Mouse (Mus musculus) heart, postnatal 14 days (tissue): ENCODE results near the gene Apol7c. TPM values are rescaled to one million over a fixed set of nuclear protein-coding genes. Genes with fewer than 3 reads are reported as not detected.
"Not testable (repeated sequence)": the region's sequence is repeated elsewhere in the genome, so short reads cannot be mapped to it uniquely, and the experiment has no call there.

Source experiments
- DNase-seq, 2 experiments: peaks; one replicate each; pipeline ENCODE4 v3.0.0; 2021 to 2022
- intact Hi-C: fragments of 180-260 bp; cut with DNase I; formaldehyde crosslinking; loops from one replicate; pipeline ENCODE4 v1.15.1; 2025
- long read RNA-seq, 2 experiments: library from polyadenylated mRNA; stranded (forward); transcript quantifications; one replicate each; pipeline ENCODE4 v2.0.0; 2021
- total RNA-seq, 2 experiments: library from RNA; stranded (reverse); gene quantifications; 2 replicates each; pipeline ENCODE4 v1.2.3; 2021

Apol7c gene
- under 1 TPM in 1 of 2 experiments, not detected in 1; 0.17 TPM for total RNA-seq
- long read RNA-seq, experiment 1: 0 reads
- long read RNA-seq, experiment 2: 0 reads

DNA sequence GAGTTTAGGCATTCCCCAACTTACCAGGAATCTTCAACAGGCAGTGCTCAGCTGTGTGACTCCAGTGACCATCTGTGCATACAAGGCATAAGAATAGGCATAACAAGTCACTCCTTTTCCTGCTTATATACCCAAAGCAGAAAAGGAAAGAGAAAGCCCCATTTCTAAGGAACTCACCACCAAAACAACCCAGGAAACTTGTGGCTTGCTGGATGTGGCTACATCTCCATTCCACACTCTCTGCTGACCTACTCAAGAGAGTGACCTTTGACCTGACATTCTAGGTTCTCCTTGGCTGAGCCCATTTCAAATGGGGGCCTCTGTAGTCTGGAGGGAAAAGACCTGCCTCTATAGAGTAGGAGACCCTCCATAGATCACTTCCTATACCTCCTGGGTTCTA, at the start of gene Apol7c:
Apol7c (minus strand) TSS at position 101 of the 400 bp plus-strand sequence.
- DNase-seq: no peak
- intact Hi-C loops: no loop called here

DNA sequence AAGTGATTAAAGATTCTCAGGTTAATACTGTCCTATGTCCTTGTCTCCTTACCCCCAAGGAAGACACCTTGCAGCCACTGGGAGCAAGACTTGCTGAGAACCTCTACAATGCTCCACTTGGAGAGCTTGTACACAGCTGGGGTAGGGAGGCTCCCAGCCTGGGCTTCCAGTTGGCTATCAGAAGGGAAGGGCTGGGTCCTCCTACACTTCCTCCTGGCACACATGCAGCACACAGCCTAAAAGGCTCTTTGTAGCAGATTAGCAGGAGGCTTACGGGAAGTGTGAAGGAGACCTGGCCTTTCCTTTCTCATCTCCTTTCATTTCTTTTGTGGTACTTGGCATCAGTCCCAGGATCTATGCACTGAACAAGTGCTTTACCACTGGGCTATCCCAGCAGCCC, 48.6 kb upstream of the Apol7c start:
- peak; percentile 66 for DNase-seq
- intact Hi-C loops: no loop called here

- DNase-seq: no peak
- intact Hi-C loops: no loop called here
Measured at GRCm38 (mm10) chr15:77579311-77579710, 46.2 kb upstream of the Apol7c start.

DNA sequence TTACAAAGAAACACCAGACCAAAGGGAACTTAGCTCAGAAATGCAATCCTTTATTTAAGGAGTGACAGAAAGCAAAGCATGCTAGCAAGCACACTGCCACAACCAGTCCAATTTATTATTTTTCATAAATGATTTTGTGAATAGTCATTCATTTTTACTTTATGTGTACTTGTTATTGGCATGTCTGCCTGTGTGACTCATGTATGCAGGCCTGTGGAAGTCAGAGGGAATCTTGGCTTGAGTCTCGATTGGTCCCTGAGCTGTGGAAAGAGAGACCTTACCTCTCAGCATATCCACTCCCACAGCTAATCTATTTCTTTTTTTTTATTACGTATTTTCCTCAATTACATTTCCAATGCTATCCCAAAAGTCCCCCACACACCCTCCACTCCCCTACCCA, 45.7 kb upstream of the Apol7c start:
- DNase-seq: no peak
- intact Hi-C loops: no loop called here

DNA sequence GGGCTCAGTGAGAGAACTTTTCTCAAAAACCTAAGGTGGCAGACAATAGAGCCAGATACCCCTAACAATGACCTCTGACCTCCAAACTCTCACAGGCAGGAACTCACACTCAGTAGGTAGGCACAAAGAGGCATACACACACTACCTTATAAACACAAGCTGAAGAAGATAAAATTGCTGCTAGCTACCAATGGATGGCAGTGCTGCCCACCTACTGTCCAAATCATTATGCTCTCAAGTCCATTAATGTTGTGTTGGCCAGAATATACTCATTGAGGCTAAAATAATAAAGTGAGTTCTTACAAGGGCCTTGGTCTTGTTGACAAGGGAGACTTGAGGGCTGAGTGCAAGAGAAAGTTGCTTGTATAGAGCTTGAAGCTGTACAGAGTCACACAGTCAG, 30.1 kb upstream of the Apol7c start:
- no peak for DNase-seq
- intact Hi-C loops: no loop called here

- no peak for DNase-seq
- intact Hi-C loops: loop anchor here (1.0 kb wide), 1 partner anchor 38 kb away; the partner anchor contains the start of gene Gm36245
Measured at GRCm38 (mm10) chr15:77561792-77562191, 28.7 kb upstream of the Apol7c start, which contains the start of gene 1700025B11Rik. Gene 1700025B11Rik (minus strand): TSS chr15:77561892.

DNA sequence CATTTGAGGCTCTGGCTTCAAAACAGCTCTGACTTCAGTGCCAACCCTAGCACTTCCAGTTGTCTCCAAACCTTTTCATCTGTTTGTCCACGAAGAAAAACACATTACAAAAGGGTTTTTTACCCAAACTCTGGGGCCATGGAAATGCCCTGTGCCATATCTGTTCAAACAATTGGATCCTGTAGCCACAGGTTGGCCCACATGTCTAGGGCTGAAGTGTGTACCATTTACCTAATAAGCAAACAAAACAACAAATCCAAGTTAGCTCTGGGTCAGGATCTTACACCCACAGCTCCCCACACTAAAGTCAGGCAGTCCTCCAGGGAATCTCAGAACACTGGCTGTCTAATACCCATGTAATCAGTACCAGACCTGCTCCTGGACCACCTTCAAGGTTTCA, 6.1 kb upstream of the Apol7c start:
- intact Hi-C loops, DNase-seq: not testable (repeated sequence)

GRCm38 (mm10) chr15:77523186-77523843, 9.8 kb downstream of the Apol7c start:
- peak; percentile 78 to 84 for DNase-seq
- intact Hi-C loops: loop anchor here (2.0 kb wide), 1 partner anchor 107 kb away; no protein-coding TSS in a partner anchor

DNA sequence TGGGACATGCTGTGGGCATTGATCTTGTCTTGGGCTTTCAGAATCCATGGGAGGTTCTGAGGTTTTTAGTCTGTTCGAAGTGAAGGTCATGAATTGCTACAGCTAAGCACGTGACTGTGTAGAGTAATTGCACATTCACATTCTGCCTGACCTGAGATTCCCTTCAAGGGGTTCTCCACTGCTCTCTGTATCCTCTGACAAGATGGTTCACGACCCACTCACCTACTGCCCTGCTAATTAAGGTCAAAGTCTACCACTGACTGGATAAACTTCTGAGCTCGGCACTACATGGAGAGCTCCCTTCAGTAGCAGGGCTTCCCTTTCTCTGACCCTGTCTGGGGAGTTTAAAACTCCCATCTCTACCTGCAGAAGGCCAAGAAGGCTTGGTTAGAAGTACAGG, 12.5 kb downstream of the Apol7c start:
- DNase-seq, intact Hi-C loops: not testable (repeated sequence)

DNA sequence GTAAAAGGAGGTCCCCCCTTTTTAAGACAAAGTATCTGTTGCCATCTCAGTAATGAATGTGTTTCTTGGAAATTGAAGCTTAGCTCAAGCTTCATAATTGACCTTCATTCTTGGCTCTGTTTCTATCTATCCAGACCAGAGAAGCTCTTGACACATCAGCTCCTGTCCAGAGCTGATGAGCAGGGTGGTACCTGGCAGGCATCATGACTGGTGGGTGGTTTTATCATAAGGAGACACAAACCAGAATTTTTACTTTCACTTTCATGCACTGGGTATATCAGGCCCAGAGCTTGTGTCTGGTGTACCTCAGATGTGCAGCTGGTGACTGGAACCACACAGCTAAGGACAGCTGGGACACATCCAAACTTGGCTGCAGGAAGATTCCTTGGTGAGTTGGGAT, 25.1 kb downstream of the Apol7c start, which contains the start of gene Apol11a:
Apol11a (plus strand) TSS at position 306 of the 400 bp plus-strand sequence.
- peak in 1 of 2 experiments; percentile 6 for DNase-seq
- intact Hi-C loops: not testable (repeated sequence)

DNA sequence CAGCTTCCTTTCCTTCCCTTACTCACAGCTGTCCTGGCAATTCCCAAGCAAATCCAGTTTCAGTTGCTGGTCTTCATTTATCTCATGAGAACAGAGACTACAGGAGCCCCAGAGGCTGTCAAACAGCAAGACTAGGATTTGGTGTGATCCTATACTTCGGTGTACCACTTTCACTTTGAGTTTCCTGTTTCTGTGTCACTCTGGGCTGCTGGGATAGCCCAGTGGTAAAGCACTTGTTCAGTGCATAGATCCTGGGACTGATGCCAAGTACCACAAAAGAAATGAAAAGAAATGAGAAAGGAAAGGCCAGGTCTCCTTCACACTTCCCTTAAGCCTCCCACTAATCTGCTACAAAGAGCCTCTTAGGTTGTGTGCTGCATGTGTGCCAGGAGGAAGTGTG, 38.4 kb downstream of the Apol7c start:
- intact Hi-C loops: not testable (repeated sequence)

GRCm38 (mm10) chr15:77493181-77493580, 39.9 kb downstream of the Apol7c start:
- DNase-seq, intact Hi-C loops: not testable (repeated sequence)

More for the DNA sequence above, 38.4 kb downstream of the Apol7c start:
- DNase-seq: not testable (repeated sequence)

DNA sequence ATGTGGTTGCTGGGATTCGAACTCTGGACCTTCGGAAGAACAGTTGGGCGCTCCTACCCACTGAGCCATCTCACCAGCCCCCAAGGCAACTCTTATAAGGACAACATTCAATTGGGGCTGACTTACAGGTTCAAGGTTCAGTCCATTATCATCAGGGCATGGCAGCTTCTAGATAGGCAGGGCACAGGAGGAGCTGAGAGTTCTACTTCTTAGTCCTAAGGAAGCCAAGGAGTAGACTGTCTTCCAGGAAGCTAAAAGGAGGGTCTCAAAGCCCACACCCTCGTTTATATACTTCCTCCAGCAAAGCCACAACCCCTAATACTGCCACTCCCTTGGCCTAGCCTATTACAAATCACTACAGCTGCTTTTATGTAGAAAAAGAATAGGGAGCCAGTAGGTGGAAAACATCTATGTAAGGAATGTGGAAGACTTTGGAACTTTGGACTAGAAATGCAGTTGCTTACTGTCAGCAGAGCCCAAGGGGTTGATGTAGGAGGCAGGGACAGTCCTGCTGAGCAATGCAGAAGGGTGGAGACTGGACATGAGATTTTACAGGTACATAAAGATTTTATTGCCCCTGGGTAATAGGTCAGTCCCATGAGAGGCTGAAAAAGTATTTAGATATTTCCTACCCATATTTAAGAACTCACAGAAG, 50.8 kb downstream of the Apol7c start:
- intact Hi-C loops: no loop called here
- no peak for DNase-seq

DNA sequence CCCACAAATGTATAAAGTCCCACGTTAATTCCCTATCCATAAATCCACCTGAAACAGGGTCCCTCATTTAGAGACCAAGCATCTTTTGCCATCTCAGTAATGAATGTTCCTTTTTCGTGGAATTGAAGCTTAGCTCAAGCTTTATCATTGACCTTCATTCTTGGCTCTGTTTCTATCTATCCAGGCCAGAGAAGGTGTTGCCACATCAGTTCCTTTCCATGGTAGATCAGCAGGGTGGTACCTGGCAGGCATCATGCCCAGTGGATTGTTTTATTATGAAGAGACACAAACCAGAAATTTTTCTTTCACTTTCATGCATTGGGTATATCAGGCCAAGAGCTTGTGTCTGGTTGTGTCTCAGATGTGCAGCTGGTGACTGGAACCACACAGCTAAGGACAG, 56.4 kb downstream of the Apol7c start, which contains the start of gene Apol10a:
Apol10a (plus strand) TSS at position 355 of the 400 bp plus-strand sequence.
- intact Hi-C loops, DNase-seq: not testable (repeated sequence)

Other genes starting within 250 kb of the Apol7c start
- 100 to 1,000 TPM; 112 to 118 TPM for gene Rbfox2, start 226.3 kb downstream of the Apol7c start, total RNA-seq
- under 1 TPM in 1 of 2 experiments, not detected in 1; 0.17 TPM for gene Apol7a, start 134.2 kb downstream of the Apol7c start, total RNA-seq
- under 1 TPM in 1 of 2 experiments, not detected in 1; 0.29 TPM for gene Apol9a, start 122.2 kb downstream of the Apol7c start, total RNA-seq
- gene Apol7b, start 85.8 kb downstream of the Apol7c start, total RNA-seq: under 1 TPM; 0.33 to 0.71 TPM
- not detected for gene Apol10a, start 56.3 kb downstream of the Apol7c start, total RNA-seq
- not detected for gene Apol11a, start 25.0 kb downstream of the Apol7c start, total RNA-seq
- gene 1700025B11Rik, start 28.6 kb upstream of the Apol7c start, total RNA-seq: not detected
- gene Apol10b, start 62.8 kb upstream of the Apol7c start, total RNA-seq: under 1 TPM; 0.32 to 0.33 TPM
- not detected for gene Gm36245, start 65.9 kb upstream of the Apol7c start, total RNA-seq
- gene Apol11b, start 110.0 kb upstream of the Apol7c start, total RNA-seq: 1 to 10 TPM; 1.4 to 1.8 TPM
- not detected for gene Apol7e, start 165.5 kb upstream of the Apol7c start, total RNA-seq
- under 1 TPM in 1 of 2 experiments, not detected in 1; 0.15 TPM for gene Apol9b, start 195.7 kb upstream of the Apol7c start, total RNA-seq
- not detected for gene Apol8, start 223.7 kb upstream of the Apol7c start, total RNA-seq